Mouse (Mus musculus): Measurements from ENCODE around the gene Tbc1d10b.
A peak's percentile ranks its signal among the peaks of the same experiment; 100 is the strongest.
"Not testable (repeated sequence)": the region's sequence is repeated elsewhere in the genome, so short reads cannot be mapped to it uniquely, and the experiment has no call there.

The Tbc1d10b gene

GRCm38 (mm10) chr7:127207374-127208294 is 634 bp downstream of the Tbc1d10b start:
- DNase-seq (ENCODE audit: low read depth, low spot score) = no peak

- no peak for DNase-seq (ENCODE audit: low read depth, low spot score)
Measured at GRCm38 (mm10) chr7:127206606-127207005, 1.7 kb downstream of the Tbc1d10b start.

GRCm38 (mm10) chr7:127196484-127196883 is 11.8 kb downstream of the Tbc1d10b start:
- no peak for DNase-seq (ENCODE audit: low read depth, low spot score)

GRCm38 (mm10) chr7:127195544-127196295 is 12.5 kb downstream of the Tbc1d10b start, which contains the start of gene Cd2bp2:
Cd2bp2 (minus strand) TSS chr7:127196050.
- DNase-seq (ENCODE audit: low read depth, low spot score) = peak; percentile 89

GRCm38 (mm10) chr7:127194633-127195029 is 13.6 kb downstream of the Tbc1d10b start:
- DNase-seq (ENCODE audit: low read depth, low spot score) = no peak

- no peak for DNase-seq (ENCODE audit: low read depth, low spot score)
Measured at GRCm38 (mm10) chr7:127194011-127194632, 14.1 kb downstream of the Tbc1d10b start.

- DNase-seq (ENCODE audit: low read depth, low spot score) = no peak
Measured at GRCm38 (mm10) chr7:127192989-127193388, 15.3 kb downstream of the Tbc1d10b start.

- no peak for DNase-seq (ENCODE audit: low read depth, low spot score)
Measured at GRCm38 (mm10) chr7:127190672-127191071, 17.6 kb downstream of the Tbc1d10b start.

GRCm38 (mm10) chr7:127188305-127189276 is 19.7 kb downstream of the Tbc1d10b start:
- DNase-seq (ENCODE audit: low read depth, low spot score) = no peak

GRCm38 (mm10) chr7:127187351-127187750 is 20.9 kb downstream of the Tbc1d10b start:
- DNase-seq (ENCODE audit: low read depth, low spot score) = no peak

- DNase-seq (ENCODE audit: low read depth, low spot score) = no peak
Measured at GRCm38 (mm10) chr7:127185601-127186000, 22.7 kb downstream of the Tbc1d10b start.

GRCm38 (mm10) chr7:127184720-127185119 is 23.5 kb downstream of the Tbc1d10b start:
- no peak for DNase-seq (ENCODE audit: low read depth, low spot score)

- no peak for DNase-seq (ENCODE audit: low read depth, low spot score)
Measured at GRCm38 (mm10) chr7:127183828-127184227, 24.4 kb downstream of the Tbc1d10b start.

GRCm38 (mm10) chr7:127183345-127183744 is 24.9 kb downstream of the Tbc1d10b start:
- no peak for DNase-seq (ENCODE audit: low read depth, low spot score)

GRCm38 (mm10) chr7:127181724-127182123 is 26.5 kb downstream of the Tbc1d10b start:
- not testable (repeated sequence) for DNase-seq (ENCODE audit: low read depth, low spot score)

GRCm38 (mm10) chr7:127180783-127181182 is 27.5 kb downstream of the Tbc1d10b start:
- DNase-seq (ENCODE audit: low read depth, low spot score) = no peak

GRCm38 (mm10) chr7:127176937-127177336 is 31.3 kb downstream of the Tbc1d10b start:
- DNase-seq (ENCODE audit: low read depth, low spot score) = no peak

- no peak for DNase-seq (ENCODE audit: low read depth, low spot score)
Measured at GRCm38 (mm10) chr7:127166501-127166900, 41.8 kb downstream of the Tbc1d10b start.

GRCm38 (mm10) chr7:127165607-127166493 is 42.4 kb downstream of the Tbc1d10b start:
- no peak for DNase-seq (ENCODE audit: low read depth, low spot score)

GRCm38 (mm10) chr7:127164002-127164401 is 44.3 kb downstream of the Tbc1d10b start:
- DNase-seq (ENCODE audit: low read depth, low spot score) = no peak
